Mouse (Mus musculus) ZHBTc4 (cell line): ENCODE measurements at regions not wholly inside any gene's neighbourhood (a gene's known extent, or its start where the extent isn't known, plus 50 kb on each side); places are given as distances from the start of the nearest gene placed in this dataset.

Experiments used
- DNase-seq: peaks from one replicate; pipeline ENCODE4 v3.0.0-alpha.2; 2011; ENCODE audit warnings: low read depth, low spot score

- DNase-seq, result no peak
Observed at GRCm38 (mm10) chr12:95937705-95938104, 245.7 kb downstream of the Flrt2 start.

GRCm38 (mm10) chr12:95940465-95941012, 248.5 kb downstream of the Flrt2 start:
- no peak for DNase-seq

- no peak for DNase-seq
Observed at GRCm38 (mm10) chr12:95959786-95960504, 267.9 kb downstream of the Flrt2 start.

- no peak for DNase-seq
Observed at GRCm38 (mm10) chr12:95960505-95960871, 268.5 kb downstream of the Flrt2 start.

- DNase-seq, result no peak
Observed at GRCm38 (mm10) chr12:95962817-95963216, 270.8 kb downstream of the Flrt2 start.

GRCm38 (mm10) chr12:95988669-95989288, 296.8 kb downstream of the Flrt2 start:
- no peak for DNase-seq

GRCm38 (mm10) chr12:95994963-95995362, 302.9 kb downstream of the Flrt2 start:
- DNase-seq, result no peak

- DNase-seq, result no peak
Observed at GRCm38 (mm10) chr12:96030180-96030579, 338.2 kb downstream of the Flrt2 start.

- DNase-seq, result no peak
Observed at GRCm38 (mm10) chr12:96075365-96075764, 383.3 kb downstream of the Flrt2 start.

- no peak for DNase-seq
Observed at GRCm38 (mm10) chr12:96090995-96091394, 399.0 kb downstream of the Flrt2 start.

GRCm38 (mm10) chr12:96106254-96106653, 414.2 kb downstream of the Flrt2 start:
- DNase-seq, result no peak

- DNase-seq, result no peak
Observed at GRCm38 (mm10) chr12:96114727-96115379, 422.8 kb downstream of the Flrt2 start.

GRCm38 (mm10) chr12:96117553-96117952, 425.5 kb downstream of the Flrt2 start:
- DNase-seq, result no peak

- DNase-seq, result no peak
Observed at GRCm38 (mm10) chr12:96124156-96124931, 432.3 kb downstream of the Flrt2 start.

- no peak for DNase-seq
Observed at GRCm38 (mm10) chr12:96129870-96130454, 437.9 kb downstream of the Flrt2 start.

- no peak for DNase-seq
Observed at GRCm38 (mm10) chr12:96130796-96131512, 438.9 kb downstream of the Flrt2 start.

- DNase-seq, result no peak
Observed at GRCm38 (mm10) chr12:96134136-96134535, 442.1 kb downstream of the Flrt2 start.

GRCm38 (mm10) chr12:96141748-96142147, 449.7 kb downstream of the Flrt2 start:
- no peak for DNase-seq

GRCm38 (mm10) chr12:96154095-96154494, 462.1 kb downstream of the Flrt2 start:
- no peak for DNase-seq

- no peak for DNase-seq
Observed at GRCm38 (mm10) chr12:96167551-96167950, 475.5 kb downstream of the Flrt2 start.

- no peak for DNase-seq
Observed at GRCm38 (mm10) chr12:96198928-96199327, 506.9 kb downstream of the Flrt2 start.
